ENCODE assay signal across 8 mouse cellular contexts in the genomic region with DNA sequence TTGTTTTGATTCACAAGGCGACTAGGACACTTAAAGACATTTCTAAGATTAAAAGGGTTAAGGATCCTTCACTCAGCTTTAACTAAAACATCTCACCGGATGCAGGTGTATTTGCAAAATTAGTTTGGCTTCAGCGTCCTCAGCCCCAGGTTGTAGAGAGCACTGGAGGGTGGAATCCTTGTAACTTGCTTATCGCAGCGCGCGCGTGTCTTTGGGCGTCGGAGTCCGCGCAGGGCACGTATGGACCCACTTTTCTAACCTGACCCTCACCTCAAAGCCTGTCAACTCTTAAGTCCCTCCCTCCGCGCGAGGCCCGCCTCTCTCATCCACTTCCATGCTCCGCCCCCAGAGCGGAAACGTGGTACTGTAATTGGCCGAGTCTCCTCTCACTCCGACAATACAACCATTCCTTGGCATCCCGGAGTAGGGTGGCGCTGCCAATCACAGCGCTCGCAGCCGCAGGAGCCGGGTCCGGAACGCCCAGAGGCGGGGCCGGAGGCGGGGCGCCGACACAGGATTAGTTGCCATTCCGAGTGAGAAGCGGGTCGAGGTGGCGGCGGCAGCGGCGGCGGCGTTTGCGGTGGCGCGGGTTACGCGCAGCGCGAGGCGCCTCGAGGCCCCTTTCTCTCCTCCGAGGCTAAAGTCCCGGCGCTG. TPM values are rescaled to one million over a fixed set of nuclear protein-coding genes. Genes with fewer than 3 reads are reported as not detected.
A peak's percentile ranks its signal among the peaks of the same experiment; 100 is the strongest.
DNase-seq lines count a peak whose midpoint lies in the region; ATAC-seq and TF ChIP-seq lines count a peak whose summit lies in the region.

No protein-coding gene starts in this region.

- no peaks in the 10 kb centered on the region for H3K36me3 ChIP-seq in megakaryocyte, embryonic 14.5 days (replicated peaks; ENCODE audit: low read length)

- no peak for TF ChIP-seq CTCF in cortical plate, adult 2 months (IDR thresholded peaks at IDR 0.05; ENCODE audit: extremely low read depth, insufficient read depth, low read length)

- peak; percentile 83 for ATAC-seq in activated CD4-positive, CD25-positive, alpha-beta regulatory T cell, adult 4 months

- H3K27me3 ChIP-seq in megakaryocyte, embryonic 14.5 days (replicated peaks) = peaks cover 14% of the 10 kb centered on the region

- H3K27ac ChIP-seq in cortical plate, adult 2 months (ENCODE audit: insufficient read depth, low read length) = peak overlapping the region; percentile 100

- TF ChIP-seq POLR2A in cortical plate, adult 2 months (IDR thresholded peaks at IDR 0.05; ENCODE audit: extremely low read depth, insufficient read depth, low read length) = peak; percentile 51

- no peaks in the 10 kb centered on the region for H3K9me3 ChIP-seq in megakaryocyte, embryonic 14.5 days

- DNase-seq in gastrocnemius, adult 8-10 months (ENCODE audit: low spot score in 2 of 2) = peak; percentile 99 to 100
- peak; percentile 90 for DNase-seq in hindlimb bud, embryonic 11.5 days (ENCODE audit: extremely low spot score, low read depth, low spot score)
- DNase-seq in left cerebral cortex, adult 8-10 months (ENCODE audit: low spot score in 2 of 2) = peak; percentile 94 to 99
- DNase-seq in right cerebral cortex, postnatal 10 days (ENCODE audit: low spot score in 2 of 2) = peak; percentile 100
- DNase-seq in urinary bladder, postnatal 25 days (ENCODE audit: low spot score) = peak; percentile 98

- peak overlapping the region; percentile 61 for H3K4me3 ChIP-seq in cortical plate, adult 2 months (ENCODE audit: insufficient read depth, low read length)
- H3K4me3 ChIP-seq in megakaryocyte, embryonic 14.5 days (replicated peaks) = peak overlapping the region; percentile 94

- no peaks in the 10 kb centered on the region for H3K4me1 ChIP-seq in cortical plate, adult 2 months (ENCODE audit: control insufficient read depth, insufficient read depth, low read length)
- peaks cover 31% of the 10 kb centered on the region for H3K4me1 ChIP-seq in megakaryocyte, embryonic 14.5 days

RNA-seq across cellular contexts. Expression of gene Glcci1, which starts 0.4 kb away (rescaled TPM):
- 10 to 100 TPM; 18.9 to 29.2 TPM for polyA plus RNA-seq in activated CD4-positive, CD25-positive, alpha-beta regulatory T cell, adult 4 months (2017; shearing (Covaris generic))
- polyA plus RNA-seq in cortical plate, adult 2 months (2012; rRNA removed) = 15.7 and 17.7 TPM in 2 replicates
- 1 to 10 TPM; 2.3 to 4.0 (median 3.6) TPM for total RNA-seq in gastrocnemius, adult 8-10 months (2022)
- 100 to 1,000 TPM; 157 to 192 (median 173) TPM for total RNA-seq in left cerebral cortex, adult 8-10 months (2022)
- polyA plus RNA-seq in megakaryocyte, embryonic 14.5 days (2012; ENCODE audit: insufficient read depth, low replicate concordance) = 0.16 TPM in 1 of 2 replicates, not detected in the other

Comparison
In these comparisons a context has a peak if more than half of its experiments do, and no peak if none do; other contexts are left out.
1. Peak in every context shown above with its lines: DNase-seq, ATAC-seq, H3K4me3 ChIP-seq and H3K27ac ChIP-seq.
2. RNA of gene Glcci1, which starts 0.4 kb away (polyA plus RNA-seq): 18.9 to 29.2 TPM in activated CD4-positive, CD25-positive, alpha-beta regulatory T cell, adult 4 months and 15.7 to 17.7 TPM in cortical plate, adult 2 months; 0.16 TPM in megakaryocyte, embryonic 14.5 days; every median in the first group is over 10 times any median in the second.